Mouse (Mus musculus) CH12.LX (cell line): ENCODE results near the gene Fance.

Source experiments
- CHD1 ChIP-seq: IDR thresholded peaks from 2 replicates; pipeline ENCODE4 v1.6.1; 2012; ENCODE audit warnings: low read depth, low read length, improper control_type of control experiment, inconsistent platforms
- CHD2 ChIP-seq: IDR thresholded peaks from 2 replicates; pipeline ENCODE4 v1.6.1; 2011; ENCODE audit warnings: low read length, improper control_type of control experiment
- CTCF ChIP-seq, 2 experiments: IDR thresholded peaks in 1 of 2; conservative IDR thresholded peaks in 1 of 2; 2 replicates each; pipeline ENCODE4 v1.5.1; 2011 to 2012; ENCODE audit warnings: low read depth in 2 of 2, low read length in 2 of 2, improper control_type of control experiment in 1 of 2, inconsistent platforms in 1 of 2, mild to moderate bottlenecking in 1 of 2, moderate library complexity in 1 of 2
- E2F4 ChIP-seq: IDR thresholded peaks from 2 replicates; pipeline ENCODE4 v1.6.1; 2011; ENCODE audit warnings: low read depth, low read length, improper control_type of control experiment; ENCODE audit not compliant: insufficient replicate concordance
- EP300 ChIP-seq: IDR thresholded peaks from 2 replicates; pipeline ENCODE4 v1.6.1; 2011; ENCODE audit warnings: low read length, improper control_type of control experiment
- MAX ChIP-seq: IDR thresholded peaks from 2 replicates; pipeline ENCODE4 v1.6.1; 2011; ENCODE audit warnings: low read length, improper control_type of control experiment
- NRF1 ChIP-seq: IDR thresholded peaks from 2 replicates; pipeline ENCODE4 v1.6.1; 2014; ENCODE audit warnings: low read depth, mild to moderate bottlenecking, inconsistent platforms, low read length, improper control_type of control experiment, moderate library complexity
- POLR2A ChIP-seq: IDR thresholded peaks from 2 replicates; pipeline ENCODE4 v1.6.1; 2011; ENCODE audit warnings: low read depth, mild to moderate bottlenecking, improper control_type of control experiment, low read length
- RCOR1 ChIP-seq: conservative IDR thresholded peaks from 2 replicates; pipeline ENCODE4 v1.6.1; 2012; ENCODE audit warnings: low read depth, mild to moderate bottlenecking, inconsistent platforms, low read length, improper control_type of control experiment
- ZC3H11A ChIP-seq: IDR thresholded peaks from 2 replicates; pipeline ENCODE4 v1.6.1; 2012; ENCODE audit warnings: low read depth, mild to moderate bottlenecking, inconsistent platforms, low read length, improper control_type of control experiment
- ZNF384 ChIP-seq: IDR thresholded peaks from 2 replicates; pipeline ENCODE4 v1.6.1; 2012; ENCODE audit warnings: low read depth, low read length, improper control_type of control experiment, inconsistent platforms

DNA sequence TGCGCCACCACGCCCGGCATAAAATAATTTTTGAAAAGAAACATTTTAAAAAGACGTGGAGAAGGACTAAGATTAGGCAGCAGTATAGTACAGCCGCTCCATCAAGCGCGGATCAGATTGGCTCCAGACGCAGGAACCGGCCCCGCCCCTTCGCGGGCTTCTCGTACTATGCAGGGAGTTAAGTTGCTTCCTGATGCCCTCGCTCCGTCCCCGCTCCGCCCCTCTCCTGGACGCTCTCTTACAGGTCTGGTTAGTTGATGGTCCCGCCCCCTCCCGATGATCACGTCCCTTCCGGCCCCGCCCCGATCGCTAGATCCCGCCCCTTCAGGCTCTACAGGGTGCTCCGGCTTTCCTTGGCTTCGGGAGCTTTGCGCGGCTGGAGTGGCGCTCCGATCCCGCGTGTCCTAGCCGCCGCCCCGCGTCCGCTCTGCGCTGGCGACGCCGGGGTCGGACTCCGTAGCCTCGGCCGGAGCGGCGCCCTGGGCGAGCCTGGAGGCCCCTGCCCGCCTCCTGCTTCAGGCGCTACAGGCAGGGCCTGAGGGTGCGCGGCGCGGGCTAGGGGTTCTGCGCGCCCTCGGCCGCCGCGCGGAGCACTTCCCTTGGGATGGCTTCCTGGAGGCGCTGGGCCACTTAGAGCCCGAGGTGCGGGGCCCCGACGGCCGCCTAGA lies at the start of gene Fance:
- TF ChIP-seq EP300 (no peak), MAX (no peak), NRF1 (peak; percentile 7; the same call in 1 of the 2 replicates), CTCF (conservative IDR thresholded peaks at IDR 0.05 in 1 of 2, IDR thresholded peaks at IDR 0.05 in 1 of 2; ENCODE audit: low read depth in 2 of 2, low read length in 2 of 2) (no peak), ZC3H11A (no peak), POLR2A (peak; percentile 85), CHD1 (no peak), E2F4 (peak; percentile 65; the same call in 1 of the 2 replicates), CHD2 (no peak), ZNF384 (peak; percentile 27; the same call in 1 of the 2 replicates), RCOR1 (no peak)
